Mouse (Mus musculus): ENCODE results near the gene Coro1c. TPM values are rescaled to one million over a fixed set of nuclear protein-coding genes. Genes with fewer than 3 reads are reported as not detected.

Coro1c gene
- polyA plus RNA-seq, 1 experiment from 2014 or later = 173 TPM

- Histone ChIP-seq H3K4me2 (replicated peaks) (no peak overlapping the region), H3K27me3 (replicated peaks) (no peaks in the 10 kb centered on the region), H3K27ac (no peak overlapping the region), H3K9ac (no peak overlapping the region), H3K4me3 (replicated peaks) (no peak overlapping the region), H3K9me3 (no peaks in the 10 kb centered on the region), H3K4me1 (replicated peaks) (peaks cover 16% of the 10 kb centered on the region), H3K36me3 (peaks cover 26% of the 10 kb centered on the region)
- no peak for ATAC-seq
- WGBS = 96% methylated on average over 8 of the region's 8 CpGs
Measured at GRCm38 (mm10) chr5:113861294-113861693, 47.3 kb downstream of the Coro1c start.

- no peak overlapping the region for H3K4me3 ChIP-seq (replicated peaks)
- WGBS = 47% methylated on average over 5 of the region's 5 CpGs
- H3K4me2 ChIP-seq (replicated peaks) = 0 out of 2 replicates have a peak overlapping the region, but pooled peaks have one; percentile 4
- H3K27ac ChIP-seq = peak overlapping the region; percentile 29
- H3K4me1 ChIP-seq (replicated peaks) = peaks cover 20% of the 10 kb centered on the region
- H3K9me3 ChIP-seq = no peaks in the 10 kb centered on the region
- no peak for ATAC-seq
- H3K27me3 ChIP-seq (replicated peaks) = no peaks in the 10 kb centered on the region
- H3K9ac ChIP-seq = no peak overlapping the region
- peaks cover 10% of the 10 kb centered on the region for H3K36me3 ChIP-seq
Measured at GRCm38 (mm10) chr5:113858971-113859370, 49.6 kb downstream of the Coro1c start.

GRCm38 (mm10) chr5:113858550-113858949 lies 50.0 kb downstream of the Coro1c start:
- H3K4me3 ChIP-seq (replicated peaks) = no peak overlapping the region
- 0 out of 2 replicates have a peak overlapping the region, but pooled peaks have one; percentile 29 for H3K27ac ChIP-seq
- H3K9ac ChIP-seq = no peak overlapping the region
- no peaks in the 10 kb centered on the region for H3K9me3 ChIP-seq
- no peak overlapping the region for H3K4me2 ChIP-seq (replicated peaks)
- no peak for ATAC-seq
- no peaks in the 10 kb centered on the region for H3K27me3 ChIP-seq (replicated peaks)
- peaks cover 20% of the 10 kb centered on the region for H3K4me1 ChIP-seq (replicated peaks)
- 79% methylated on average over 10 of the region's 10 CpGs for WGBS
- peaks cover 8% of the 10 kb centered on the region for H3K36me3 ChIP-seq

GRCm38 (mm10) chr5:113857631-113858030 lies 50.9 kb downstream of the Coro1c start:
- no peak for ATAC-seq
- Histone ChIP-seq H3K9ac (no peak overlapping the region), H3K36me3 (peaks cover 4% of the 10 kb centered on the region; the same call in 1 of the 2 replicates), H3K4me3 (replicated peaks) (no peak overlapping the region), H3K9me3 (no peaks in the 10 kb centered on the region), H3K4me2 (replicated peaks) (no peak overlapping the region), H3K27ac (no peak overlapping the region), H3K27me3 (replicated peaks) (no peaks in the 10 kb centered on the region), H3K4me1 (replicated peaks) (peaks cover 19% of the 10 kb centered on the region)
- 64% methylated on average over 8 of the region's 8 CpGs for WGBS

GRCm38 (mm10) chr5:113856631-113857030 lies 51.9 kb downstream of the Coro1c start:
- no peak for ATAC-seq
- no peak overlapping the region for H3K27ac ChIP-seq

GRCm38 (mm10) chr5:113855696-113856095 lies 52.9 kb downstream of the Coro1c start:
- no peaks in the 10 kb centered on the region for H3K9me3 ChIP-seq
- H3K27ac ChIP-seq = peak overlapping the region; percentile 22; the same call in 1 of the 2 replicates
- H3K9ac ChIP-seq = no peak overlapping the region
- no peak overlapping the region for H3K4me3 ChIP-seq (replicated peaks)
- no peak overlapping the region for H3K4me2 ChIP-seq (replicated peaks)
- no peak for ATAC-seq
- H3K36me3 ChIP-seq = peaks cover 15% of the 10 kb centered on the region
- H3K27me3 ChIP-seq (replicated peaks) = no peaks in the 10 kb centered on the region
- WGBS = 47% methylated on average over 3 of the region's 3 CpGs
- H3K4me1 ChIP-seq (replicated peaks) = peaks cover 17% of the 10 kb centered on the region

More at GRCm38 (mm10) chr5:113856631-113857030, 51.9 kb downstream of the Coro1c start:
- H3K4me1 ChIP-seq (replicated peaks) = peaks cover 17% of the 10 kb centered on the region
- no peak overlapping the region for H3K4me2 ChIP-seq (replicated peaks)
- no peaks in the 10 kb centered on the region for H3K27me3 ChIP-seq (replicated peaks)
- H3K36me3 ChIP-seq = peaks cover 10% of the 10 kb centered on the region
- WGBS = 75% methylated on average over 7 of the region's 7 CpGs
- H3K4me3 ChIP-seq (replicated peaks) = no peak overlapping the region
- H3K9ac ChIP-seq = no peak overlapping the region
- no peaks in the 10 kb centered on the region for H3K9me3 ChIP-seq

GRCm38 (mm10) chr5:113855117-113855516 lies 53.4 kb downstream of the Coro1c start:
- no peak overlapping the region for H3K9ac ChIP-seq
- no peaks in the 10 kb centered on the region for H3K27me3 ChIP-seq (replicated peaks)
- H3K36me3 ChIP-seq = peaks cover 21% of the 10 kb centered on the region
- no peak overlapping the region for H3K4me2 ChIP-seq (replicated peaks)
- WGBS = 92% methylated on average over 10 of the region's 10 CpGs
- 0 out of 2 replicates have a peak overlapping the region, but pooled peaks have one; percentile 22 for H3K27ac ChIP-seq
- peaks cover 17% of the 10 kb centered on the region for H3K4me1 ChIP-seq (replicated peaks)
- H3K4me3 ChIP-seq (replicated peaks) = no peak overlapping the region
- no peak for ATAC-seq
- no peaks in the 10 kb centered on the region for H3K9me3 ChIP-seq

- Histone ChIP-seq H3K27ac (0 out of 2 replicates have a peak overlapping the region, but pooled peaks have one; percentile 27), H3K9ac (no peak overlapping the region), H3K4me3 (replicated peaks) (no peak overlapping the region), H3K4me1 (replicated peaks) (peaks cover 16% of the 10 kb centered on the region), H3K36me3 (peaks cover 26% of the 10 kb centered on the region), H3K9me3 (no peaks in the 10 kb centered on the region), H3K4me2 (replicated peaks) (no peak overlapping the region), H3K27me3 (replicated peaks) (no peaks in the 10 kb centered on the region)
- 38% methylated on average over 14 of the region's 14 CpGs for WGBS
- ATAC-seq = peak; percentile 60; the same call in 1 of the 2 replicates
Measured at GRCm38 (mm10) chr5:113854494-113854893, 54.1 kb downstream of the Coro1c start.

- Histone ChIP-seq H3K27ac (peak overlapping the region; percentile 27; the same call in 1 of the 2 replicates), H3K27me3 (replicated peaks) (no peaks in the 10 kb centered on the region), H3K36me3 (peaks cover 30% of the 10 kb centered on the region), H3K4me1 (replicated peaks) (peaks cover 9% of the 10 kb centered on the region; the same call in 1 of the 2 replicates), H3K4me2 (replicated peaks) (no peak overlapping the region), H3K4me3 (replicated peaks) (no peak overlapping the region), H3K9me3 (no peaks in the 10 kb centered on the region), H3K9ac (no peak overlapping the region)
- no peak for ATAC-seq
- whole genome bisulfite sequencing = 84% methylated on average over 10 of the region's 10 CpGs
Measured at GRCm38 (mm10) chr5:113853541-113853940, 55.0 kb downstream of the Coro1c start.

GRCm38 (mm10) chr5:113852463-113852862 lies 56.1 kb downstream of the Coro1c start:
- 87% methylated on average over 7 of the region's 7 CpGs for WGBS
- Histone ChIP-seq H3K4me1 (replicated peaks) (0 out of 2 replicates have a peak, but pooled peaks cover 9% of the 10 kb centered on the region), H3K27ac (no peak overlapping the region), H3K36me3 (peaks cover 39% of the 10 kb centered on the region), H3K4me2 (replicated peaks) (no peak overlapping the region), H3K27me3 (replicated peaks) (no peaks in the 10 kb centered on the region), H3K4me3 (replicated peaks) (no peak overlapping the region), H3K9me3 (no peaks in the 10 kb centered on the region), H3K9ac (no peak overlapping the region)
- ATAC-seq = no peak

GRCm38 (mm10) chr5:113850680-113851230 lies 57.8 kb downstream of the Coro1c start:
- Histone ChIP-seq H3K9ac (no peak overlapping the region), H3K27ac (no peak overlapping the region), H3K36me3 (peaks cover 53% of the 10 kb centered on the region), H3K4me3 (replicated peaks) (no peak overlapping the region), H3K4me1 (replicated peaks) (0 out of 2 replicates have a peak, but pooled peaks cover 4% of the 10 kb centered on the region), H3K4me2 (replicated peaks) (no peak overlapping the region), H3K9me3 (no peaks in the 10 kb centered on the region), H3K27me3 (replicated peaks) (no peaks in the 10 kb centered on the region)
- no peak for ATAC-seq
- 77% methylated on average over 8 of the region's 8 CpGs for WGBS

GRCm38 (mm10) chr5:113847636-113848035 lies 60.9 kb downstream of the Coro1c start:
- 0 out of 2 replicates have a peak, but pooled peaks cover 2% of the 10 kb centered on the region for H3K4me1 ChIP-seq (replicated peaks)
- ATAC-seq = no peak
- no peaks in the 10 kb centered on the region for H3K27me3 ChIP-seq (replicated peaks)
- peaks cover 80% of the 10 kb centered on the region for H3K36me3 ChIP-seq
- no peak overlapping the region for H3K4me3 ChIP-seq (replicated peaks)
- no peak overlapping the region for H3K4me2 ChIP-seq (replicated peaks)
- WGBS = 86% methylated on average over 9 of the region's 9 CpGs
- H3K9me3 ChIP-seq = no peaks in the 10 kb centered on the region
- H3K27ac ChIP-seq = no peak overlapping the region
- no peak overlapping the region for H3K9ac ChIP-seq

GRCm38 (mm10) chr5:113846656-113847055 lies 61.9 kb downstream of the Coro1c start:
- 88% methylated on average over 8 of the region's 8 CpGs for WGBS
- Histone ChIP-seq H3K36me3 (peaks cover 72% of the 10 kb centered on the region), H3K9me3 (no peaks in the 10 kb centered on the region), H3K4me3 (replicated peaks) (no peak overlapping the region), H3K9ac (no peak overlapping the region), H3K4me2 (replicated peaks) (no peak overlapping the region), H3K27me3 (replicated peaks) (no peaks in the 10 kb centered on the region), H3K27ac (no peak overlapping the region), H3K4me1 (replicated peaks) (0 out of 2 replicates have a peak, but pooled peaks cover 2% of the 10 kb centered on the region)
- peak; percentile 46; the same call in 1 of the 2 replicates for ATAC-seq

All from intestine, embryonic 15.5 days (tissue).